Mouse (Mus musculus) olfactory bulb, adult 2 months (tissue): ENCODE measurements around the gene Ptch2.

Source experiments
- CTCF ChIP-seq: fragments of 200-500 bp; IDR thresholded peaks from 2 replicates; pipeline ENCODE4 v1.5.1; 2012; ENCODE audit warnings: low read depth, mild to moderate bottlenecking, low read length, moderate library complexity; ENCODE audit not compliant: insufficient read depth
- POLR2A ChIP-seq: fragments of 200-500 bp; IDR thresholded peaks from 2 replicates; pipeline ENCODE4 v1.6.1; 2012; ENCODE audit warnings: mild to moderate bottlenecking, low read depth, low read length, moderate library complexity; ENCODE audit not compliant: insufficient read depth

DNA sequence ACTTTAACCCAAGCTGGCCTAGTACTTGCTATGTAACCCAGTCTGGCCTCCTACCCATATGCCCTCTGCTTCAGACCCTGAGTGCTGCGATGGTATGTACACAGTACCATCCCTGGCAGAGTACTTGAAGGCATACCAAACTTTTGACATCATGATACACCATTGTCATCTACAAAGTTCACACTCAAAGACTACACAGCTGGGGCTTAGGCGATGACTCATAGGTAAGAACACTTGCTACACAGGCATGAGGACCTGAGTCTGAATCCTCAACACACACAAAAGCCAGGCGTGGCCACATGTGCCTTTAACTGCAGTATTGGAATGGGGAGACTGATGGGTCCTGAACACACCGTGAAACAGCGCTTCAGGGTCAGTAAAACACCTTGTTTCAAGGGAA, 24.7 kb upstream of the Ptch2 start:
- TF ChIP-seq POLR2A = no peak
- TF ChIP-seq CTCF = no peak
